Mouse (Mus musculus): ENCODE results near the gene Ryr2. TPM values are rescaled to one million over a fixed set of nuclear protein-coding genes. Genes with fewer than 3 reads are reported as not detected.

Ryr2 gene
- polyA plus RNA-seq, 1 experiment from 2014 or later: 22.0 TPM

- no peak for DNase-seq (ENCODE audit: low spot score)
- WGBS: 67% methylated on average over 2 of the region's 2 CpGs
- no peaks in the 10 kb centered on the region for H3K36me3 ChIP-seq
- H3K27ac ChIP-seq: no peak overlapping the region
- no peaks in the 10 kb centered on the region for H3K9me3 ChIP-seq
- no peak overlapping the region for H3K4me3 ChIP-seq
- H3K4me1 ChIP-seq: no peaks in the 10 kb centered on the region
- H3K27me3 ChIP-seq (ENCODE audit: insufficient read depth, poor library complexity, severe bottlenecking): no peaks in the 10 kb centered on the region
Observed at GRCm38 (mm10) chr13:11520765-11521164, 586.0 kb downstream of the Ryr2 start.

- Histone ChIP-seq H3K36me3 (no peaks in the 10 kb centered on the region), H3K4me3 (no peak overlapping the region), H3K9me3 (no peaks in the 10 kb centered on the region), H3K27ac (no peak overlapping the region), H3K4me1 (no peaks in the 10 kb centered on the region), H3K27me3 (ENCODE audit: insufficient read depth, poor library complexity, severe bottlenecking) (no peaks in the 10 kb centered on the region)
- DNase-seq (ENCODE audit: low spot score): peak; percentile 3
- 64% methylated on average over 2 of the region's 2 CpGs for WGBS
Observed at GRCm38 (mm10) chr13:11511540-11512177, 595.1 kb downstream of the Ryr2 start.

Other genes with a start within 250 kb of the Ryr2 start
- 16.5 and 20.9 TPM in 2 replicates for gene Mtr, start 151.2 kb upstream of the Ryr2 start, polyA plus RNA-seq (2016; fragmentation: Nextera tagmentation; extraction: Ambion mirVana)
- gene Actn2, start 233.8 kb upstream of the Ryr2 start, polyA plus RNA-seq (2016; fragmentation: Nextera tagmentation; extraction: Ambion mirVana): 647 and 1,387 TPM in 2 replicates